Mouse (Mus musculus) mesoderm, embryonic 11.5 days (tissue): ENCODE data around the gene Numa1.
"Not testable (repeated sequence)": the region's sequence is repeated elsewhere in the genome, so short reads cannot be mapped to it uniquely, and the experiment has no call there.

Experiments used
- DNase-seq: peaks from one replicate; pipeline ENCODE4 v3.0.0-alpha.2; 2012; ENCODE audit warnings: low read depth, low spot score

The Numa1 gene

DNA sequence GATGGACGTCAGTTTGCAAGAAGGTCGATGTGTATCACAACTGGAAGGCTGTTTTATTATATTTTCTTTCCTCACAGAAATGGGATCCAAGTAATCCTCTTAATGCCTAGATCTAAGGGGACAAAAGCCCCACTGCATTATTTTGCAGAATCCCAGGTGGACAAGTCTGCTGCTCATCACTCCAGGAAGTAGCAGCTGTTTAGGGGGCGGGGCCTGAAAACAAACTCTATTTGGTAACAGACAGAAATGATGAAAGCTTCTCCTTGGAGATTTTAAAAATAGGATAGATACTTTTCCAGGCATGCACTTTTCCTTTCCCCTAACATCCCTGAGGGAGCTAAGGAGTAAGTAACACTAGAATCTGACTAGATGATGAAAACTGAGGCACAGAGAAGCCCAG lies 103.4 kb downstream of the Numa1 start:
- DNase-seq, result no peak

DNA sequence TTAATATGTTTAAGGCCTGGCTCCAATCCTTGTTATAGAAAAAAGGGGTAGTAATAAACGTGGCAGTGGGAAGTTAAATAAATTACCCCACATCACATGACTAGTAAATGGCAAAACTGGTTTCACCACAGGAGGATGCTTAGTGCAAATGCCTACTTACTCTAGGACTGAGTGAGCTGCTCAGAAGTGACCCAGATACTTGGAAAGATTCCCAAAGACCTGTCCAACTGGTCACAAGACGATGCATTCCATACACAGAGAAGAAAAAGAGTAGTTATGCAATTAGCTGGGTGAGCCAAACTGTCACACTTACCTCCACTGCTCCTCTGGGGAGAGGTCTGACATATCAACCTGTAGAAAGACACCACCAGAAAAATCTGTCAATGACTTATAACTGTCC lies 108.4 kb downstream of the Numa1 start:
- no peak for DNase-seq

DNA sequence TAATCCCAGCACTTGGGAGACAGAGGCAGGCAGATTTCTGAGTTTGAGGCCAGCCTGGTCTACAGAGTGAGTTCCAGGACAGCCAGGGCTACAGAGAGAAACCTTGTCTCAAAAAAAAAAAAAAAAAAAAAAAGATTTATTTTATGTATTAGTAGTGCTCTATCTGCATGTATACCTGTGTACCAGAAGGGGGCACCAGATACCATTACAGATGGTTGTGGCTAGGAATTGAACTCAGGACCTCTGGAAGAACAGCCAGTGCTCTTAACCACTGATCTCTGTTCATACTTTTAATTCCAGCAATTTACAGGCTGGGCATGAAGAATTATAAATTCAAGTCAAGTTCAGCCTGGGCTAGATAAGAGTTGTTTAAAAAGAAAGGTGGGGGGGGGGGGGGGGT lies 114.6 kb downstream of the Numa1 start:
- DNase-seq, result not testable (repeated sequence)

DNA sequence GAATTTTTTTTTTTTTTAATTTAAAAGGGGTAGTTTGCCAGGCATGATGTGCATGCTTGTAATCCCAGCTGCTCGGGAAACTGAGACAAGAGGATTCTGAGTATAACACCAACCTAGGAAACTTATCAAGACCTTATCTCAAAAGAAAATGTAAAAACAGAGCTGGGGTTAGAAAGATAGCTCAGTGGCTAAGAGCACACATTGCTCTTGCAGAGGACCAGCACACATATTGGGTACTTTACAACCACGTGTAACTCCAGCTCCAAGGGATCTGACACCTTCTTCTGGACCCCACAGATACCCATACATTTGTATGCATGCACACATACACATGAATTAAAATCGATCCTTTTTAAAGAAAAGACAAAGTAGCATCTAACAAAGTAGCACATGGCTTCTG lies 127.4 kb downstream of the Numa1 start:
- DNase-seq, result no peak

DNA sequence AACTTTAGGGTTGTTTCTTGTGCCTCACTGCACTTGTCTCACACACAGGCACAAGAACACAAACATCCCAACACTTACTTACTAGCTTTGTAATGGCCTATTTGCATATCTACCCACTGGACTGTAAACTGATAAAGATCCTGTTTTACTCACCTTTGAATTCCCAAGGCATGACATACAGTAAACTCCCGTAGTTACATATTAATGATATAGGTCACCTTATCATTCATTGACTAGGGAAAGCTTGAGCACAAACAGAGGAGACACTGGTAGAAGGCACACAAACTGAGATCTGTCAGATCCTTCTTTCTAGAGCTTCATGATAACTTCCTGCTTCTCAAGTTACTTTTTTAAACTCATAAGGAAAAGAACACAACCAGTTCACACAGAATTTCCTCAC lies 128.3 kb downstream of the Numa1 start:
- DNase-seq, result no peak

DNA sequence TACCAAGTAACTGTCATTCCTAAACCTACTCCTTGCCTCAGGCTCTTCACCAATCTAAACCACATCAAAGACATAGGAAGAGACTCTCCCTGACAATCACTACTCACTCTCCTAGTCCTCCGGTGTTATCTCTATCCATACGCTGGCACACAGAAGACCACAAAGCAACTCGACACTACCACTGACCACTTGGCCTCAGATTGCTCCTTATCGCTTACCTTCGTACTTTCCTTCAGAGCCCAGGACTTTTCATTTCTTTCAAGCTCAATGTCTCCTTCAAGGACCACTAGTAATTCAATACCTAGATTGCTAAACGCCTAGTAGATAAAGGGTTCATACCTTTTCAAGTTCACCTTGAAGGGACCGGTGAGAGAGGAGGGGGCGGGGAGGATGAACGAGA lies 130.0 kb downstream of the Numa1 start:
- DNase-seq, result no peak
